9 mouse cellular contexts compared by ENCODE assay signal in genomic region chr7:140138021-140138310, GRCm38 (mm10). TPM values are rescaled to one million over a fixed set of nuclear protein-coding genes. Genes with fewer than 3 reads are reported as not detected.
A peak's percentile ranks its signal among the peaks of the same experiment; 100 is the strongest.
DNase-seq lines count a peak whose midpoint lies in the region; ATAC-seq and TF ChIP-seq lines count a peak whose summit lies in the region.
"Had no signal": no experiment of that assay in that cellular context is flagged by ENCODE, and none has a peak within 500 bp of the region (broad histone marks: within the 10 kb centered on the region; RNA-seq: fewer than 3 reads in every experiment).

No protein-coding gene starts in this region.

- no peak for TF ChIP-seq POLR2A in embryonic fibroblast, embryonic 13.5 days (IDR thresholded peaks at IDR 0.05; ENCODE audit: low read depth, low read length)

- 0% methylated on average over 8 of the region's 8 CpGs for WGBS in lung, embryonic 15.5 days
- WGBS in limb, embryonic 10.5 days: 1% methylated on average over 8 of the region's 8 CpGs
- under 1% methylated on average over 8 of the region's 8 CpGs for WGBS in neural tube, embryonic 15.5 days

- no peaks in the 10 kb centered on the region for H3K9me3 ChIP-seq in lung, embryonic 15.5 days
- no peaks in the 10 kb centered on the region for H3K9me3 ChIP-seq in limb, embryonic 10.5 days (replicated peaks)
- no peaks in the 10 kb centered on the region for H3K9me3 ChIP-seq in neural tube, embryonic 15.5 days (replicated peaks)

- no peaks in the 10 kb centered on the region for H3K36me3 ChIP-seq in lung, embryonic 15.5 days
- peaks cover 16% of the 10 kb centered on the region for H3K36me3 ChIP-seq in limb, embryonic 10.5 days
- H3K36me3 ChIP-seq in neural tube, embryonic 15.5 days: no peaks in the 10 kb centered on the region

- no peaks in the 10 kb centered on the region for H3K27me3 ChIP-seq in lung, embryonic 15.5 days
- no peaks in the 10 kb centered on the region for H3K27me3 ChIP-seq in limb, embryonic 10.5 days (ENCODE audit: low read depth, poor library complexity, severe bottlenecking)
- H3K27me3 ChIP-seq in neural tube, embryonic 15.5 days (replicated peaks): no peaks in the 10 kb centered on the region

- H3K9ac ChIP-seq in lung, embryonic 15.5 days: peak overlapping the region; percentile 89
- H3K9ac ChIP-seq in neural tube, embryonic 15.5 days (replicated peaks): peak overlapping the region; percentile 95

- DNase-seq in lung, postnatal 14 days: no peak
- DNase-seq in limb, embryonic 10.5 days (ENCODE audit: low spot score): no peak
- DNase-seq in adrenal gland, postnatal 10 days: no peak
- no peak for DNase-seq in ovary, postnatal 36 days (ENCODE audit: low spot score)
- no peak for DNase-seq in layer of hippocampus, postnatal 36 days

- H3K4me1 ChIP-seq in lung, embryonic 15.5 days: peaks cover 4% of the 10 kb centered on the region
- H3K4me1 ChIP-seq in embryonic fibroblast, embryonic 13.5 days (ENCODE audit: control insufficient read depth, insufficient read depth, low read length): no peaks in the 10 kb centered on the region
- peaks cover 6% of the 10 kb centered on the region for H3K4me1 ChIP-seq in limb, embryonic 10.5 days
- peaks cover 12% of the 10 kb centered on the region for H3K4me1 ChIP-seq in neural tube, embryonic 15.5 days

- 0 out of 2 replicates have a peak overlapping the region, but pooled peaks have one; percentile 62 for H3K27ac ChIP-seq in lung, embryonic 15.5 days
- H3K27ac ChIP-seq in embryonic fibroblast, embryonic 13.5 days (ENCODE audit: insufficient read depth, low read length): no peak overlapping the region
- peak overlapping the region; percentile 93 for H3K27ac ChIP-seq in limb, embryonic 10.5 days
- peak overlapping the region; percentile 92 for H3K27ac ChIP-seq in neural tube, embryonic 15.5 days (replicated peaks)

- H3K4me3 ChIP-seq in lung, embryonic 15.5 days: peak overlapping the region; percentile 72
- peak overlapping the region; percentile 76 for H3K4me3 ChIP-seq in embryonic fibroblast, embryonic 13.5 days (ENCODE audit: insufficient read depth, low read length)
- peak overlapping the region; percentile 79 for H3K4me3 ChIP-seq in limb, embryonic 10.5 days
- H3K4me3 ChIP-seq in neural tube, embryonic 15.5 days (replicated peaks): peak overlapping the region; percentile 78

- H3K4me2 ChIP-seq in lung, embryonic 15.5 days: peak overlapping the region; percentile 80
- H3K4me2 ChIP-seq in neural tube, embryonic 15.5 days: peak overlapping the region; percentile 84

- TF ChIP-seq CTCF in embryonic fibroblast, embryonic 13.5 days (IDR thresholded peaks at IDR 0.05; ENCODE audit: borderline replicate concordance, insufficient read depth, low read length): no peak

- no peak for ATAC-seq in lung, embryonic 15.5 days (ENCODE audit: borderline replicate concordance, extremely low read depth, low FRiP score, low TSS enrichment)
- ATAC-seq in neural tube, embryonic 15.5 days (ENCODE audit: low FRiP score): no peak; the same call in 1 of the 2 replicates

RNA-seq across cellular contexts. Expression of gene Mtg1, which starts 0.6 kb away (rescaled TPM):
- 25.2 and 26.2 TPM in 2 replicates for polyA plus RNA-seq in lung, embryonic 15.5 days (2015; fragmentation: Nextera tagmentation; extraction: Ambion mirVana)
- polyA plus RNA-seq in embryonic fibroblast, embryonic 13.5 days (2011; ENCODE audit: insufficient read length, low read depth, missing spikeins): 18.0 and 19.7 TPM in 2 replicates
- 29.5 and 31.9 TPM in 2 replicates for polyA plus RNA-seq in limb, embryonic 10.5 days (2016; fragmentation: Nextera tagmentation; extraction: Ambion mirVana)
- 30.0 and 32.1 TPM in 2 replicates for polyA plus RNA-seq in neural tube, embryonic 15.5 days (2015; fragmentation: Nextera tagmentation; extraction: Ambion mirVana)
- total RNA-seq in adrenal gland, postnatal 10 days (2021): 10 to 100 TPM; 42.0 to 45.9 TPM
- total RNA-seq in layer of hippocampus, postnatal 36 days (2021): 10 to 100 TPM; 23.0 to 27.3 TPM

RNA-seq across cellular contexts. Expression of gene Sprn, which starts 16.7 kb away (rescaled TPM):
- polyA plus RNA-seq in lung, embryonic 15.5 days (2015; fragmentation: Nextera tagmentation; extraction: Ambion mirVana): 0.11 and 0.27 TPM in 2 replicates
- polyA plus RNA-seq in embryonic fibroblast, embryonic 13.5 days (2011; ENCODE audit: insufficient read length, low read depth, missing spikeins): 0.16 TPM in 1 of 2 replicates, not detected in the other
- polyA plus RNA-seq in limb, embryonic 10.5 days (2016; fragmentation: Nextera tagmentation; extraction: Ambion mirVana): not detected in 2 replicates
- 23.2 and 26.3 TPM in 2 replicates for polyA plus RNA-seq in neural tube, embryonic 15.5 days (2015; fragmentation: Nextera tagmentation; extraction: Ambion mirVana)
- total RNA-seq in adrenal gland, postnatal 10 days (2021): 1 to 10 TPM; 1.7 to 2.0 TPM
- total RNA-seq in layer of hippocampus, postnatal 36 days (2021): 100 to 1,000 TPM; 165 to 170 TPM

RNA-seq across cellular contexts. Expression of gene Echs1, which starts 21.7 kb away (rescaled TPM):
- polyA plus RNA-seq in lung, embryonic 15.5 days (2015; fragmentation: Nextera tagmentation; extraction: Ambion mirVana): 145 and 147 TPM in 2 replicates
- polyA plus RNA-seq in embryonic fibroblast, embryonic 13.5 days (2011; ENCODE audit: insufficient read length, low read depth, missing spikeins): 85.2 and 95.9 TPM in 2 replicates
- 174 and 178 TPM in 2 replicates for polyA plus RNA-seq in limb, embryonic 10.5 days (2016; fragmentation: Nextera tagmentation; extraction: Ambion mirVana)
- 116 and 121 TPM in 2 replicates for polyA plus RNA-seq in neural tube, embryonic 15.5 days (2015; fragmentation: Nextera tagmentation; extraction: Ambion mirVana)
- total RNA-seq in adrenal gland, postnatal 10 days (2021): 100 to 1,000 TPM; 600 to 610 TPM
- 10 to 100 TPM; 60.2 to 61.0 TPM for total RNA-seq in layer of hippocampus, postnatal 36 days (2021)

RNA-seq across cellular contexts. Expression of gene Paox, which starts 22.4 kb away (rescaled TPM):
- 21.6 and 22.3 TPM in 2 replicates for polyA plus RNA-seq in lung, embryonic 15.5 days (2015; fragmentation: Nextera tagmentation; extraction: Ambion mirVana)
- 8.9 and 9.8 TPM in 2 replicates for polyA plus RNA-seq in embryonic fibroblast, embryonic 13.5 days (2011; ENCODE audit: insufficient read length, low read depth, missing spikeins)
- 19.2 and 23.7 TPM in 2 replicates for polyA plus RNA-seq in limb, embryonic 10.5 days (2016; fragmentation: Nextera tagmentation; extraction: Ambion mirVana)
- polyA plus RNA-seq in neural tube, embryonic 15.5 days (2015; fragmentation: Nextera tagmentation; extraction: Ambion mirVana): 10.7 and 14.7 TPM in 2 replicates
- 10 to 100 TPM; 21.2 to 25.1 TPM for total RNA-seq in adrenal gland, postnatal 10 days (2021)
- 1 to 10 TPM; 3.0 to 3.4 TPM for total RNA-seq in layer of hippocampus, postnatal 36 days (2021)

RNA-seq across cellular contexts. Expression of gene Olfr522, which starts 26.6 kb away (rescaled TPM):
- not detected in 2 replicates for polyA plus RNA-seq in lung, embryonic 15.5 days (2015; fragmentation: Nextera tagmentation; extraction: Ambion mirVana)
- not detected in 2 replicates for polyA plus RNA-seq in embryonic fibroblast, embryonic 13.5 days (2011; ENCODE audit: insufficient read length, low read depth, missing spikeins)
- polyA plus RNA-seq in limb, embryonic 10.5 days (2016; fragmentation: Nextera tagmentation; extraction: Ambion mirVana): not detected in 2 replicates
- not detected in 2 replicates for polyA plus RNA-seq in neural tube, embryonic 15.5 days (2015; fragmentation: Nextera tagmentation; extraction: Ambion mirVana)
- total RNA-seq in adrenal gland, postnatal 10 days (2021): not detected
- not detected for total RNA-seq in layer of hippocampus, postnatal 36 days (2021)
- total RNA-seq: adrenal gland, postnatal 36 days had no signal

Comparison
In these comparisons a context has a peak if more than half of its experiments do, and no peak if none do; other contexts are left out.
1. RNA of gene Sprn, which starts 16.7 kb away (polyA plus RNA-seq): 23.2 to 26.3 TPM in neural tube, embryonic 15.5 days; 0.11 to 0.27 TPM in lung, embryonic 15.5 days, 0.16 TPM in embryonic fibroblast, embryonic 13.5 days and not detected in limb, embryonic 10.5 days; every median in the first group is over 10 times any median in the second.
2. Peak in every context shown above with its lines, with median percentiles within 50 percentile points of each other: H3K4me3 ChIP-seq.